In genomic region chr5:52887085-52887484, GRCm38 (mm10) we compare ENCODE assay signal across 9 mouse cellular contexts. TPM values are rescaled to one million over a fixed set of nuclear protein-coding genes. Genes with fewer than 3 reads are reported as not detected.
DNase-seq lines count a peak whose midpoint lies in the region; ATAC-seq lines count a peak whose summit lies in the region.
"Had no signal": no experiment of that assay in that cellular context is flagged by ENCODE, and none has a peak within 500 bp of the region (broad histone marks: within the 10 kb centered on the region; RNA-seq: fewer than 3 reads in every experiment).

No protein-coding gene starts in this region.

- H3K4me2 ChIP-seq in midbrain, embryonic 16.5 days (ENCODE audit: low read length), result no peak overlapping the region
- no peak overlapping the region for H3K4me2 ChIP-seq in liver, embryonic 13.5 days
- H3K4me2 ChIP-seq in forebrain, embryonic 16.5 days (ENCODE audit: low read length), result no peak overlapping the region
- H3K4me2 ChIP-seq: heart, embryonic 13.5 days had no signal

- H3K9me3 ChIP-seq in midbrain, embryonic 10.5 days (replicated peaks), result 0 out of 2 replicates have a peak, but pooled peaks cover 4% of the 10 kb centered on the region
- no peaks in the 10 kb centered on the region for H3K9me3 ChIP-seq in midbrain, embryonic 16.5 days (replicated peaks; ENCODE audit: control insufficient read depth, low read length, poor library complexity, severe bottlenecking)
- H3K9me3 ChIP-seq in liver, embryonic 13.5 days (replicated peaks), result peaks cover 3% of the 10 kb centered on the region; the same call in 1 of the 2 replicates
- H3K9me3 ChIP-seq in forebrain, embryonic 16.5 days (ENCODE audit: control insufficient read depth, low read length), result no peaks in the 10 kb centered on the region
- H3K9me3 ChIP-seq: heart, embryonic 13.5 days had no signal

- ATAC-seq in midbrain, embryonic 16.5 days, result no peak
- peak; percentile 71 for ATAC-seq in inflammation-experienced regulatory T-cells, adult 6 months
- no peak for ATAC-seq in liver, embryonic 13.5 days (ENCODE audit: low read depth)
- no peak for ATAC-seq in forebrain, embryonic 16.5 days

- DNase-seq in midbrain, embryonic 10.5 days (ENCODE audit: low spot score), result peak; percentile 31
- DNase-seq in T-cell, adult 2 months (ENCODE audit: low spot score), result peak; percentile 39
- DNase-seq in cerebellum, postnatal 10 days, result peak; percentile 69 to 79
- DNase-seq in liver, embryonic 13.5 days, result peak; percentile 22
- DNase-seq in right cerebral cortex, postnatal 25 days, result peak; percentile 23

- H3K4me3 ChIP-seq in midbrain, embryonic 10.5 days, result no peak overlapping the region
- no peak overlapping the region for H3K4me3 ChIP-seq in midbrain, embryonic 16.5 days (ENCODE audit: low read depth, low read length)
- no peak overlapping the region for H3K4me3 ChIP-seq in liver, embryonic 13.5 days (replicated peaks)
- no peak overlapping the region for H3K4me3 ChIP-seq in forebrain, embryonic 16.5 days (replicated peaks; ENCODE audit: low read length)
- H3K4me3 ChIP-seq: heart, embryonic 13.5 days had no signal

- no peaks in the 10 kb centered on the region for H3K4me1 ChIP-seq in midbrain, embryonic 10.5 days
- H3K4me1 ChIP-seq in midbrain, embryonic 16.5 days (ENCODE audit: control insufficient read depth, insufficient read depth, low read length), result no peaks in the 10 kb centered on the region
- H3K4me1 ChIP-seq in liver, embryonic 13.5 days (replicated peaks), result peaks cover 8% of the 10 kb centered on the region
- no peaks in the 10 kb centered on the region for H3K4me1 ChIP-seq in forebrain, embryonic 16.5 days (replicated peaks; ENCODE audit: control insufficient read depth, insufficient read depth, low read length)
- H3K4me1 ChIP-seq: heart, embryonic 13.5 days had no signal

- H3K27ac ChIP-seq in midbrain, embryonic 10.5 days (replicated peaks), result no peak overlapping the region
- no peak overlapping the region for H3K27ac ChIP-seq in midbrain, embryonic 16.5 days (ENCODE audit: low read length)
- no peak overlapping the region for H3K27ac ChIP-seq in liver, embryonic 13.5 days
- no peak overlapping the region for H3K27ac ChIP-seq in forebrain, embryonic 16.5 days (ENCODE audit: low read length)
- H3K27ac ChIP-seq: heart, embryonic 13.5 days had no signal

- H3K36me3 ChIP-seq in midbrain, embryonic 10.5 days, result no peaks in the 10 kb centered on the region
- no peaks in the 10 kb centered on the region for H3K36me3 ChIP-seq in midbrain, embryonic 16.5 days (ENCODE audit: control insufficient read depth, insufficient read depth, low read length)
- H3K36me3 ChIP-seq in liver, embryonic 13.5 days, result no peaks in the 10 kb centered on the region
- no peaks in the 10 kb centered on the region for H3K36me3 ChIP-seq in forebrain, embryonic 16.5 days (ENCODE audit: control insufficient read depth, insufficient read depth)
- H3K36me3 ChIP-seq: heart, embryonic 13.5 days had no signal

- 53% methylated on average over 12 of the region's 12 CpGs for WGBS in midbrain, embryonic 10.5 days
- whole genome bisulfite sequencing in midbrain, embryonic 16.5 days, result 56% methylated on average over 12 of the region's 12 CpGs
- WGBS in liver, embryonic 13.5 days (ENCODE audit: insufficient replicate concordance), result 29% methylated on average over 12 of the region's 12 CpGs
- WGBS in forebrain, embryonic 16.5 days, result 44% methylated on average over 12 of the region's 12 CpGs

- H3K9ac ChIP-seq in midbrain, embryonic 16.5 days (ENCODE audit: low read depth, low read length), result no peak overlapping the region
- H3K9ac ChIP-seq in liver, embryonic 13.5 days, result no peak overlapping the region
- H3K9ac ChIP-seq in forebrain, embryonic 16.5 days (replicated peaks; ENCODE audit: low read depth, low read length), result no peak overlapping the region
- H3K9ac ChIP-seq: heart, embryonic 13.5 days had no signal

- H3K27me3 ChIP-seq in midbrain, embryonic 10.5 days (ENCODE audit: low read depth, poor library complexity, severe bottlenecking), result no peaks in the 10 kb centered on the region
- H3K27me3 ChIP-seq in midbrain, embryonic 16.5 days (ENCODE audit: control insufficient read depth, insufficient read depth, low read depth, low read length), result no peaks in the 10 kb centered on the region
- no peaks in the 10 kb centered on the region for H3K27me3 ChIP-seq in liver, embryonic 13.5 days
- no peaks in the 10 kb centered on the region for H3K27me3 ChIP-seq in forebrain, embryonic 16.5 days (replicated peaks; ENCODE audit: control insufficient read depth, insufficient read depth, low read length)
- H3K27me3 ChIP-seq: heart, embryonic 13.5 days had no signal

RNA-seq across cellular contexts. Expression of gene Anapc4, which starts 53.3 kb away (rescaled TPM):
- polyA plus RNA-seq in midbrain, embryonic 10.5 days (2016; fragmentation: Nextera tagmentation; extraction: Ambion mirVana), result 106 and 120 TPM in 2 replicates
- 115 and 117 TPM in 2 replicates for polyA plus RNA-seq in midbrain, embryonic 16.5 days (2015; fragmentation: Nextera tagmentation; extraction: Ambion mirVana)
- 10 to 100 TPM; 76.9 to 94.8 (median 81.5) TPM for polyA plus RNA-seq in inflammation-experienced regulatory T-cells, adult 6 months (2017; shearing (Covaris generic))
- polyA plus RNA-seq in liver, embryonic 13.5 days (2015; fragmentation: Nextera tagmentation; extraction: Ambion mirVana), result 31.2 and 37.3 TPM in 2 replicates
- polyA plus RNA-seq in forebrain, embryonic 16.5 days (2015; fragmentation: Nextera tagmentation; extraction: Ambion mirVana), result 114 and 118 TPM in 2 replicates

Comparison
In these comparisons a context has a peak if more than half of its experiments do, and no peak if none do; other contexts are left out.
1. DNase-seq: peak in every context shown above with its lines; median percentile 74 in cerebellum, postnatal 10 days; 39 in T-cell, adult 2 months; 31 in midbrain, embryonic 10.5 days; 23 in right cerebral cortex, postnatal 25 days; 22 in liver, embryonic 13.5 days.